Mouse (Mus musculus): ENCODE measurements around the gene Tgm1. TPM values are rescaled to one million over a fixed set of nuclear protein-coding genes. Genes with fewer than 3 reads are reported as not detected.

The Tgm1 gene
- total RNA-seq, 1 experiment, result 13.4 TPM

DNA sequence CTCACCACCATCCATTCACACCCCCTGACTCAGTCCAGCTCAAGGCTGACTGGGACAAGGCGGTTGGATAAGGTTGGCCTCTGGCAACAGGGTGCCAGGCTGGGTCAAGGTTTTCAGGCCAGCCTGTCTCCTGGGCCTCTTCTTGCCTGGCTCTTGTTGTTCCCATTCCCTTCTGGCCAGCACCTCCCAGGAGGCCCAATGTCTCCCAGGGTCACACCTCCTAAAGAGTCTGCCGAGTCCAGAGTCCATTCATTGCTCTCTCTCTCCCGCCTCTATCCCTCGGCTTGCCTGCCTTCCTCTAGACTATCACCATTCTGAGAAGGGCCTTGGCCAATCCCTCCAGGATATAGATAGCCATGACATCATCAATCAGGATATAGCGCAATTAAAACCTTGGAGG, 55.7 kb downstream of the Tgm1 start:
- H3K27ac ChIP-seq (ENCODE audit: insufficient read depth, low read depth, low read length, poor library complexity, severe bottlenecking), result no peak overlapping the region

DNA sequence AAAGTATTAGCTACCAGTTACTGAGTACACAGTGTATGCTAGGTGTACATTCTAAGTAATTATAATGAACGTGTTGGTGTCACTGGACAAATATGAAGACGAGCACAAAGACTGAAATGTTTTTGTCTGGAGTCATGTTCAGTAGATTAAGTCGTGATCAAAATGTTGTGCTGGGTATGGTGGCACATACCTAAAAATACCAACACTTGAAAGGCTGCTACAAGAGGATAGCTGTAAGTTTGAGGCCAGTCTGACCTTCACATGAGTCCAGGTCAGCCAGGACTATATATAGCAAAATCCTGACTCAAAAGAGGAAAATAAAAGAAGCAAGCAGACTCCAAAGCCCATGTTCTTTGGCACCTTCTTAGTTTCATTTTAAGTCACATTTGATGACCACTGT, 56.8 kb downstream of the Tgm1 start:
- H3K27ac ChIP-seq (ENCODE audit: insufficient read depth, low read depth, low read length, poor library complexity, severe bottlenecking), result no peak overlapping the region
- H3K9me3 ChIP-seq (ENCODE audit: control insufficient read depth, insufficient read depth, low read depth, low read length), result no peaks in the 10 kb centered on the region
- no peak overlapping the region for H3K9ac ChIP-seq (ENCODE audit: insufficient read depth, low read depth, low read length, poor library complexity, severe bottlenecking)
- TF ChIP-seq MAFK (IDR thresholded peaks at IDR 0.05; ENCODE audit: insufficient read depth, low read depth, low read length), result no peak
- TF ChIP-seq ZC3H11A (IDR thresholded peaks at IDR 0.05; ENCODE audit: borderline replicate concordance, low read depth, low read length), result no peak
- no peak for TF ChIP-seq ZNF384 (IDR thresholded peaks at IDR 0.05; ENCODE audit: low read depth, low read length)
- TF ChIP-seq HCFC1 (IDR thresholded peaks at IDR 0.05; ENCODE audit: borderline replicate concordance, insufficient read depth, low read length), result no peak
- TF ChIP-seq CHD2 (IDR thresholded peaks at IDR 0.05; ENCODE audit: low read depth, low read length), result no peak
- H3K4me3 ChIP-seq (ENCODE audit: insufficient read depth in 1 of 2, low read depth in 1 of 2, low read length in 2 of 2, poor library complexity in 1 of 2, severe bottlenecking in 1 of 2), result no peak overlapping the region
- H3K4me1 ChIP-seq (ENCODE audit: control insufficient read depth in 2 of 2, insufficient read depth in 2 of 2, low read length in 2 of 2, poor library complexity in 1 of 2), result 0 out of 4 replicates have a peak, but pooled peaks cover 0 to 2% of the 10 kb centered on the region in 2 experiments
- no peak for DNase-seq (ENCODE audit: low read depth, low spot score)
- H3K36me3 ChIP-seq (ENCODE audit: control insufficient read depth, insufficient read depth, low read length, poor library complexity, severe bottlenecking), result peaks cover 4% of the 10 kb centered on the region
- in situ Hi-C loops (cut with MboI; ENCODE audit: low sequenced_read_pairs in 2 of 2, unreplicated experiment in 2 of 2), result no loop called here

More for the DNA sequence above, 55.7 kb downstream of the Tgm1 start:
- Histone ChIP-seq H3K9ac (ENCODE audit: insufficient read depth, low read depth, low read length, poor library complexity, severe bottlenecking) (no peak overlapping the region), H3K4me1 (ENCODE audit: control insufficient read depth in 2 of 2, insufficient read depth in 2 of 2, low read length in 2 of 2, poor library complexity in 1 of 2) (0 out of 4 replicates have a peak, but pooled peaks cover 0 to 2% of the 10 kb centered on the region in 2 experiments), H3K4me3 (ENCODE audit: insufficient read depth in 1 of 2, low read depth in 1 of 2, low read length in 2 of 2, poor library complexity in 1 of 2, severe bottlenecking in 1 of 2) (no peak overlapping the region), H3K36me3 (ENCODE audit: control insufficient read depth, insufficient read depth, low read length, poor library complexity, severe bottlenecking) (peaks cover 8% of the 10 kb centered on the region), H3K9me3 (ENCODE audit: control insufficient read depth, insufficient read depth, low read depth, low read length) (no peaks in the 10 kb centered on the region)
- no peak for TF ChIP-seq ZC3H11A (IDR thresholded peaks at IDR 0.05; ENCODE audit: borderline replicate concordance, low read depth, low read length)
- TF ChIP-seq HCFC1 (IDR thresholded peaks at IDR 0.05; ENCODE audit: borderline replicate concordance, insufficient read depth, low read length), result no peak
- TF ChIP-seq ZNF384 (IDR thresholded peaks at IDR 0.05; ENCODE audit: low read depth, low read length), result no peak
- TF ChIP-seq MAFK (IDR thresholded peaks at IDR 0.05; ENCODE audit: insufficient read depth, low read depth, low read length), result no peak
- DNase-seq (ENCODE audit: low read depth, low spot score), result no peak
- in situ Hi-C loops (cut with MboI; ENCODE audit: low sequenced_read_pairs in 2 of 2, unreplicated experiment in 2 of 2), result no loop called here

DNA sequence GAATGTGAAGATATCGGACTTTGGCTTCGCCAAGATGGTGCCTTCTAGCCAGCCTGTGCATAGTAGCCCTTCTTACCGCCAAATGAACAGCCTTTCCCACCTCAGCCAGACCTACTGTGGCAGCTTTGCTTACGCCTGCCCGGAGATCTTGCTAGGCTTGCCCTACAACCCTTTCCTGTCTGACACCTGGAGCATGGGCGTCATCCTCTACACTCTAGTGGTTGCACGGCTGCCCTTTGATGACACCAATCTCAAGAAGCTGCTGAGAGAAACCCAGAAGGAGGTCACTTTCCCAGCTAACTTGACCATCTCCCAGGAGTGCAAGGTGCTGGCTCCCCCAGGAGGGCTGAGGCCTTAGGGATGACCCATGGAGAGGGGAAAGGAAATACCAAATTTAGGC, 62.2 kb downstream of the Tgm1 start:
- Histone ChIP-seq H3K9me3 (ENCODE audit: control insufficient read depth, insufficient read depth, low read depth, low read length) (no peaks in the 10 kb centered on the region), H3K36me3 (ENCODE audit: control insufficient read depth, insufficient read depth, low read length, poor library complexity, severe bottlenecking) (no peaks in the 10 kb centered on the region)

More for the DNA sequence above, 62.2 kb downstream of the Tgm1 start:
- TF ChIP-seq HCFC1 (IDR thresholded peaks at IDR 0.05; ENCODE audit: borderline replicate concordance, insufficient read depth, low read length), result no peak
- no peak for TF ChIP-seq MAFK (IDR thresholded peaks at IDR 0.05; ENCODE audit: insufficient read depth, low read depth, low read length)
- TF ChIP-seq ZC3H11A (IDR thresholded peaks at IDR 0.05; ENCODE audit: borderline replicate concordance, low read depth, low read length), result no peak
- no peak for TF ChIP-seq CHD2 (IDR thresholded peaks at IDR 0.05; ENCODE audit: low read depth, low read length)
- no peak for TF ChIP-seq ZNF384 (IDR thresholded peaks at IDR 0.05; ENCODE audit: low read depth, low read length)
- Histone ChIP-seq H3K9ac (ENCODE audit: insufficient read depth, low read depth, low read length, poor library complexity, severe bottlenecking) (no peak overlapping the region), H3K4me3 (ENCODE audit: insufficient read depth in 1 of 2, low read depth in 1 of 2, low read length in 2 of 2, poor library complexity in 1 of 2, severe bottlenecking in 1 of 2) (no peak overlapping the region), H3K27ac (ENCODE audit: insufficient read depth, low read depth, low read length, poor library complexity, severe bottlenecking) (no peak overlapping the region), H3K4me1 (ENCODE audit: control insufficient read depth in 2 of 2, insufficient read depth in 2 of 2, low read length in 2 of 2, poor library complexity in 1 of 2) (peaks cover 0 to under 1% of the 10 kb centered on the region in 2 experiments; a peak in 1 of 4 replicates)
- DNase-seq (ENCODE audit: low read depth, low spot score), result no peak
- in situ Hi-C loops (cut with MboI; ENCODE audit: low sequenced_read_pairs in 2 of 2, unreplicated experiment in 2 of 2), result no loop called here

Other genes with a start within 250 kb of the Tgm1 start
- 14.6 and 14.9 TPM in 2 replicates for gene Dhrs4, start 235.2 kb downstream of the Tgm1 start, total RNA-seq (2012; rRNA removed)
- gene Carmil3, start 223.3 kb downstream of the Tgm1 start, total RNA-seq (2012; rRNA removed), result 0.58 and 1.1 TPM in 2 replicates
- 0.21 TPM in 1 of 2 replicates, not detected in the other for gene Cpne6, start 203.5 kb downstream of the Tgm1 start, total RNA-seq (2012; rRNA removed)
- gene Nrl, start 188.9 kb downstream of the Tgm1 start, total RNA-seq (2012; rRNA removed), result not detected in 2 replicates
- gene Pck2, start 173.7 kb downstream of the Tgm1 start, total RNA-seq (2012; rRNA removed), result 28.5 and 108 TPM in 2 replicates
- gene Dcaf11, start 153.9 kb downstream of the Tgm1 start, total RNA-seq (2012; rRNA removed), result 17.5 and 28.8 TPM in 2 replicates
- not detected in 2 replicates for gene A730061H03Rik, start 153.5 kb downstream of the Tgm1 start, total RNA-seq (2012; rRNA removed)
- gene Fitm1, start 138.3 kb downstream of the Tgm1 start, total RNA-seq (2012; rRNA removed), result 0.71 and 1.6 TPM in 2 replicates
- gene Psme1, start 135.8 kb downstream of the Tgm1 start, total RNA-seq (2012; rRNA removed), result 32.8 and 59.5 TPM in 2 replicates
- 4.9 and 9.2 TPM in 2 replicates for gene Emc9, start 128.6 kb downstream of the Tgm1 start, total RNA-seq (2012; rRNA removed)
- 44.0 and 74.3 TPM in 2 replicates for gene Psme2, start 122.8 kb downstream of the Tgm1 start, total RNA-seq (2012; rRNA removed)
- gene Rnf31, start 122.2 kb downstream of the Tgm1 start, total RNA-seq (2012; rRNA removed), result 13.1 and 33.7 TPM in 2 replicates
- gene Irf9, start 110.4 kb downstream of the Tgm1 start, total RNA-seq (2012; rRNA removed), result 5.8 and 17.5 TPM in 2 replicates
- gene Rec8, start 95.9 kb downstream of the Tgm1 start, total RNA-seq (2012; rRNA removed), result 5.8 and 11.8 TPM in 2 replicates
- gene Ipo4, start 78.0 kb downstream of the Tgm1 start, total RNA-seq (2012; rRNA removed), result 62.9 and 111 TPM in 2 replicates
- gene Gm49378, start 76.0 kb downstream of the Tgm1 start, total RNA-seq (2012; rRNA removed), result not detected in 2 replicates
- 41.1 and 76.1 TPM in 2 replicates for gene Tm9sf1, start 70.1 kb downstream of the Tgm1 start, total RNA-seq (2012; rRNA removed)
- gene Tssk4, start 63.7 kb downstream of the Tgm1 start, total RNA-seq (2012; rRNA removed), result not detected in 2 replicates
- 13.0 and 16.5 TPM in 2 replicates for gene Mdp1, start 53.4 kb downstream of the Tgm1 start, total RNA-seq (2012; rRNA removed)
- 15.3 and 18.2 TPM in 2 replicates for gene Gmpr2, start 42.0 kb downstream of the Tgm1 start, total RNA-seq (2012; rRNA removed)
- gene Nedd8, start 41.8 kb downstream of the Tgm1 start, total RNA-seq (2012; rRNA removed), result 187 and 253 TPM in 2 replicates
- 26.1 and 60.9 TPM in 2 replicates for gene Tinf2, start 32.1 kb downstream of the Tgm1 start, total RNA-seq (2012; rRNA removed)
- gene Rabggta, start 8.3 kb upstream of the Tgm1 start, total RNA-seq (2012; rRNA removed), result 34.0 and 95.5 TPM in 2 replicates
- gene Dhrs1, start 31.8 kb upstream of the Tgm1 start, total RNA-seq (2012; rRNA removed), result 9.6 and 18.0 TPM in 2 replicates
- 30.0 and 38.3 TPM in 2 replicates for gene Nop9, start 31.8 kb upstream of the Tgm1 start, total RNA-seq (2012; rRNA removed)
- gene Cideb, start 44.5 kb upstream of the Tgm1 start, total RNA-seq (2012; rRNA removed), result 2.2 and 4.1 TPM in 2 replicates
- gene Ltb4r2, start 47.5 kb upstream of the Tgm1 start, total RNA-seq (2012; rRNA removed), result 1.5 and 7.1 TPM in 2 replicates
- gene Ltb4r1, start 52.0 kb upstream of the Tgm1 start, total RNA-seq (2012; rRNA removed), result 0.67 and 2.1 TPM in 2 replicates
- 0.27 and 0.32 TPM in 2 replicates for gene Adcy4, start 70.2 kb upstream of the Tgm1 start, total RNA-seq (2012; rRNA removed)
- 9.0 and 17.8 TPM in 2 replicates for gene Ripk3, start 74.9 kb upstream of the Tgm1 start, total RNA-seq (2012; rRNA removed)
- gene Nfatc4, start 109.2 kb upstream of the Tgm1 start, total RNA-seq (2012; rRNA removed), result 6.4 and 25.4 TPM in 2 replicates
- gene Nynrin, start 140.1 kb upstream of the Tgm1 start, total RNA-seq (2012; rRNA removed), result 7.1 and 10.4 TPM in 2 replicates
- 0.04 and 0.11 TPM in 2 replicates for gene Cbln3, start 170.5 kb upstream of the Tgm1 start, total RNA-seq (2012; rRNA removed)
- 7.2 and 15.8 TPM in 2 replicates for gene Khnyn, start 171.0 kb upstream of the Tgm1 start, total RNA-seq (2012; rRNA removed)
- gene Sdr39u1, start 186.4 kb upstream of the Tgm1 start, total RNA-seq (2012; rRNA removed), result 8.2 and 11.1 TPM in 2 replicates
- not detected in 2 replicates for gene Cma1, start 230.7 kb upstream of the Tgm1 start, total RNA-seq (2012; rRNA removed)
- gene Cma2, start 237.1 kb upstream of the Tgm1 start, total RNA-seq (2012; rRNA removed), result not detected in 2 replicates